Mouse (Mus musculus) G1E (cell line): ENCODE measurements around the gene Bmp10.

Experiments
- CTCF ChIP-seq: IDR thresholded peaks from 2 replicates; pipeline ENCODE4 v1.5.1; 2012; ENCODE audit warnings: low read depth, low read length, inconsistent platforms, mixed read lengths
- GATA1 ChIP-seq: IDR thresholded peaks from 2 replicates; pipeline ENCODE4 v1.6.1; 2012; ENCODE audit warnings: borderline replicate concordance, low read length, inconsistent platforms, mixed read lengths
- POLR2AphosphoS5 ChIP-seq: IDR thresholded peaks from 2 replicates; pipeline ENCODE4 v1.6.1; 2012; ENCODE audit warnings: low read depth, low read length, inconsistent platforms; ENCODE audit not compliant: insufficient replicate concordance
- TAL1 ChIP-seq: conservative IDR thresholded peaks from 2 replicates; pipeline ENCODE4 v1.6.1; 2012; ENCODE audit warnings: low read depth, low read length, inconsistent platforms, mixed read lengths

DNA sequence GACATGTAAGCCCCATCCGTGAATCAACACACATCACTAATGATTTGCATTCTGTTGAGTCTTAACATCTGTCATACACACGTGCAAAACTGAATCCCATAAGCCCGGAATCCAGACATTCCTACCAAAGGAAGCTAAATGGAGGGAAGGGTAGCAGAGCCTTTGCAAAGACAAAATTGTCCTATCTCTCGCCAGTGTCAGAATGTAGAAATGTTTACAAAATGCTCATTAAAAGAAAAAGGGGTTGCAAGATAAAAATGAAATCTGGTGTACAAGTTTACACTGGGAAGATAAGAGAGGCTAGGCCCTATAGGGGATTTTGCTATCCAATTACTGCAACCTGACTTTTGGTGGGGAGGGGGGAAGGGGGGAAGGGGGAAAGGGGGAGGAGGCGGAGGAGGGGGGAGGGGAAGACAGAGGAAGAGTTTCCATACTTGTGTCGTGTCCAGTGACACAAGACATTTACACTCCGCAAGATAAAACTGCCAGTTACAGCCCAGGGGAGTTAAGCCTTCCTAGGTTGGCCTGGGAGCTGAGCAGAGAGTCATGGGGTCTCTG lies at the start of gene Bmp10:
- TF ChIP-seq CTCF (no peak), GATA1 (no peak), TAL1 (no peak), POLR2AphosphoS5 (no peak)
